Mouse (Mus musculus) myocyte (in vitro differentiated cells): ENCODE data around the gene Ubxn11.

Source experiments
- CEBPB ChIP-seq: IDR thresholded peaks from 2 replicates; pipeline ENCODE4 v1.6.1; 2011; ENCODE audit warnings: mild to moderate bottlenecking, moderate library complexity; ENCODE audit not compliant: poor library complexity, insufficient read depth, severe bottlenecking
- E2F4 ChIP-seq: IDR thresholded peaks from one replicate; pipeline ENCODE4 v1.6.1; 2011; ENCODE audit warnings: mild to moderate bottlenecking, control low read depth, moderate library complexity; ENCODE audit not compliant: insufficient read depth
- MAX ChIP-seq: IDR thresholded peaks from one replicate; pipeline ENCODE4 v1.6.1; 2011; ENCODE audit warnings: low read depth, mild to moderate bottlenecking, control low read depth
- MYOD1 ChIP-seq, 3 experiments: IDR thresholded peaks; one replicate each; pipeline ENCODE4 v1.6.1; 2011; ENCODE audit warnings: control low read depth in 2 of 3, low read depth in 2 of 3, mild to moderate bottlenecking in 2 of 3, moderate library complexity in 1 of 3; ENCODE audit not compliant: insufficient read length in 2 of 3, control insufficient read depth in 1 of 3
- MYOG ChIP-seq, 3 experiments: IDR thresholded peaks; one replicate each; pipeline ENCODE4 v1.6.1; 2011; ENCODE audit warnings: control low read depth in 2 of 3, low read depth in 2 of 3, mild to moderate bottlenecking in 2 of 3; ENCODE audit not compliant: insufficient read length in 2 of 3, control insufficient read depth in 1 of 3, insufficient read depth in 1 of 3
- POLR2A ChIP-seq: IDR thresholded peaks from one replicate; pipeline ENCODE4 v1.6.1; 2011; ENCODE audit warnings: low read depth, mild to moderate bottlenecking, control low read depth, moderate library complexity; ENCODE audit not compliant: insufficient read length
- POLR2AphosphoS2 ChIP-seq: IDR thresholded peaks from one replicate; pipeline ENCODE4 v1.6.1; 2011; ENCODE audit warnings: low read depth, control low read depth; ENCODE audit not compliant: insufficient read length
- REST ChIP-seq: IDR thresholded peaks from one replicate; pipeline ENCODE4 v1.6.1; 2011; ENCODE audit warnings: mild to moderate bottlenecking, control low read depth, moderate library complexity; ENCODE audit not compliant: insufficient read depth, insufficient read length
- SRF ChIP-seq: IDR thresholded peaks from one replicate; pipeline ENCODE4 v1.6.1; 2011; ENCODE audit warnings: low read depth; ENCODE audit not compliant: control insufficient read depth, insufficient read length
- TCF12 ChIP-seq: IDR thresholded peaks from one replicate; pipeline ENCODE4 v1.6.1; 2011; ENCODE audit warnings: mild to moderate bottlenecking, control low read depth; ENCODE audit not compliant: poor library complexity, insufficient read depth, severe bottlenecking
- TCF3 ChIP-seq: IDR thresholded peaks from one replicate; pipeline ENCODE4 v1.6.1; 2011; ENCODE audit warnings: low read depth, control low read depth; ENCODE audit not compliant: insufficient read length
- USF1 ChIP-seq: IDR thresholded peaks from one replicate; pipeline ENCODE4 v1.6.1; 2011; ENCODE audit warnings: low read depth, mild to moderate bottlenecking, control low read depth, moderate library complexity

GRCm38 (mm10) chr4:134118126-134118800, 15.9 kb downstream of the Ubxn11 start:
- TF ChIP-seq TCF12 = no peak
- TF ChIP-seq POLR2A = no peak
- no peak for TF ChIP-seq CEBPB
- TF ChIP-seq REST = no peak
- no peak for TF ChIP-seq POLR2AphosphoS2
- TF ChIP-seq USF1 = no peak
- TF ChIP-seq E2F4 = no peak
- no peak for TF ChIP-seq MYOD1 (IDR thresholded peaks at IDR 0.05; ENCODE audit: control insufficient read depth in 1 of 3, insufficient read length in 2 of 3, low read depth in 2 of 3)
- TF ChIP-seq TCF3 = no peak
- no peak for TF ChIP-seq MAX
- no peak for TF ChIP-seq SRF
- TF ChIP-seq MYOG (IDR thresholded peaks at IDR 0.05; ENCODE audit: control insufficient read depth in 1 of 3, insufficient read depth in 1 of 3, insufficient read length in 2 of 3, low read depth in 2 of 3) = no peak
